Mouse (Mus musculus) spleen, adult 18-20 months (tissue): ENCODE results near the gene Slc38a8.

Experiments
- DNase-seq, 2 experiments: peaks; one replicate each; pipeline ENCODE4 v3.0.0; 2022; ENCODE audit warnings: mixed read lengths in 2 of 2

The Slc38a8 gene

DNA sequence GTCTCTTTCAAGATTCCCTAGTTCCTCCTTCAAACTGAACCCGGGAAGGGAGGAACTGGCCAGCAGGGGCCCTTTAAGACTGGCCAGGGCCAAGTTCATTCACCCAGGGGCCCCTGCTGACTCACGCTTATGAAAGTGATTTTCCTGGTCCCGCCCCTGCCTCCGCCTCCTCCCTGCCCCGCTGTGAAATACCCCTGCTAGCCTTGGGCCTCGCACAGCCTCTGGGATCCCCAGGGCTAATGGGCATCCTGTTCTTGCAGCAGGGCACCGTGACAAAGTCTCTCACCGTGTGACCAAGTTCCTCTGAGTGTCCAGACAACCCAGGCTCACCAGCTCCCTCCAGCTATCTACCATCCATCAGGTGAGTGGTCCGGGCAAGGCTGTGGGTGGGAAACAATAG, 64.6 kb downstream of the Slc38a8 start:
- peak; percentile 58 to 63 for DNase-seq

GRCm38 (mm10) chr8:119436331-119436730, 65.2 kb downstream of the Slc38a8 start:
- no peak for DNase-seq

DNA sequence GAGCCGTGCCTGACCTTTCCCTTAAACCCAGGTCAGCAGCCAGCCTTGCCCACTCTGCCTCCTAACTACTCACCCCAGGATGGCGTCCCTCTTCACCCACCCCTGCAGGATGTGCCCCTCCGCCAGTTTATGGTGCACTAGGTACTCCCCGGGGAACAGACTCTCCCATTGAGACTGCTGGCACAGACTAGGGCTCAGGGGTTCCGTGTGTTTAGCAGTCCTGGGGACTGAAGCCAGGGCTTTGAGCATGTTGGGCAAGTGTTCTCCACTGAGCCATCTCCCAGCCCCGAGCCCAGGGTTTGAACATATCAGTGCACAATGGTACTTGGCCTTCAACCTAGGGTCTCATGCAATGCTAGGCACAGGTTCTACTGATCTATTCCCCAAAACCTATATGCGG, 66.0 kb downstream of the Slc38a8 start:
- no peak for DNase-seq

DNA sequence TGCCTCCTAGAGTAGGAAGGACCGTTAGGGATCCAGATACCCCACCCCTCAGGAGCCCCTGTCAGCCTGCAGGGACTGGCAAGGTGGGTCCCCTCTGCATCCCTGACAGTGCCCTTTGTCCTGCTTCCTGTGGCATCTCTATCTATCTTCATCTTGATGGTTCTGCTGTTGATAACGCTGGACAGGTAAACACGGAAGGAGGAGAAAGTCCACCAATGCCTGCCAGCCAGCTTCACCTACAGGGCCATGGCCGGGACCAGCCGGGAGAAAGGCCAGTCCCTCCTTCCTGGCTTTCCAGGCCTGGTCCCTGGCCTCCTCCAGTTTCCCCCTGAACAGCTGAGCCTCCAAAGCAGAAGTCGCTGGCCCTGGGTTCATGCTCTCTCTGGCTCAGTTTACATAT, 66.9 kb downstream of the Slc38a8 start:
- DNase-seq: no peak

DNA sequence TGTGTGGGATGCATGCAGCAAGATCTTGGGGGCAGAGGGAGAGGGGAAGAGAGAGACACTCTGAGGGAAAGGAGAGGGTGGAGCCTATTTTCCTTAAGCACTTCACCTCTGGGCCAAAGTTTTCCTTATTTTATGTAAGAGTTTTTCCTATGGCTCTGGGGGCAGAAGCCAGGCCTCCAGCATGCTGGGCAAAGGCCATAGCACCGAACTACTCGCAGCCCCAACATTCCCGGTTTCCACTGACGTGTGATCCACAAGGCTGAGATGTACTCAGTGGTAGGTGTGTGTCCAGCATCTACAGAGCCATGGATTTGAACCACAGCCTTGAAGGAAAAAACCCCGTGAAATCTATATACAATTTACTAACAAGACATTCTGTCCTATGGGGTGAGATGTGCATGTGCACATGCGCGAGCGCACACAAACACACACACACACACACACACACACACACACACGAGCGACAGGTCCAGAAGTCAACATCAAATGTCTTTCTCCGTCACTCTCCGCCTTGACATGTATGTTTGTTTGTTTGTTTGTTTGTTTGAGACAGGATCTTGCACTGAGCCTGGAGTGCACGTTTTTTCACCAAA, 67.8 kb downstream of the Slc38a8 start, which contains the start of gene Osgin1:
TSS of gene Osgin1 (plus strand) at position 543 of the 593 bp plus-strand sequence.
- no peak for DNase-seq

DNA sequence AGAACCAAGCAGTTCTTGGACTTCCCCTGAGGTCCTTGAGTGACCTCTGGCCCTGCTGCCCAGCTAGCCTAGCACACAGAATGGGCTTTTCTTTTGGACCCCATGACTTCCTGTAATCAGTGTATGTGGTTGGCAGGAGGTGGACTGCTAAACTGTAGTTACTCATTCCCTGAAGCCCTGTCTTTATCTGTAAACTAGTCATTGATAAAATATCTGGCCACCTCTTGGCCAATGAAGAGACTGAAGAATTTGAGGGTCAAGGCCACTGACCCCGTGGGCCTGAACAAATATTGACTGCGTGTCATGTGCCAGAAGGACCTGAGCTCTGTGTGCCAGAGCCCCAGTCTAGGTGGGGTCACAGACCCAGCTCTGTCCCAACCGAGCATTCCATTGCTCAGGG, 69.1 kb downstream of the Slc38a8 start:
- DNase-seq: no peak

DNA sequence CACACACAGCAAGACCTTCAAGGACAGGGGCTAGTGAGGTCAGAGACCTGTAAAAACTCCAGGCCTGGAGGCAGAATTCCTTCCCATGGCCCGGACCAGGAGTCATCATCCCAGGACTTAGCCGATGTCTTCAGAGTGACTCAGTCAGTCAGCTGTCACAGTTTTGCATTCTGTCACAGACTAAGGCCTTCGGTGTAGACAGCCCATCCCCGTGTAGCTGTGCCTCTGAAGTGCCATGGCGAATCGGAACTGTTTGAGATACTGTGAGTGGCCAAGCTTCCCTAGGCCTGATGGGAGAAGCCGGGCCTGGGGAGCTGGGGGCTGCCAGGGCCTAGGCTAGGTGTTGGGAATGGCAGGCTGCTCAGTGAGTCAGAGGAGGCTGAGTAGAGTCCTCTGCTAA, 70.8 kb downstream of the Slc38a8 start:
- no peak for DNase-seq

- DNase-seq: no peak
Measured at GRCm38 (mm10) chr8:119430250-119430649, 71.2 kb downstream of the Slc38a8 start.
